10 mouse cellular contexts compared by ENCODE assay signal in genomic region chr17:57180363-57180762, GRCm38 (mm10). TPM values are rescaled to one million over a fixed set of nuclear protein-coding genes. Genes with fewer than 3 reads are reported as not detected.
DNase-seq lines count a peak whose midpoint lies in the region; ATAC-seq lines count a peak whose summit lies in the region.
"Had no signal": no experiment of that assay in that cellular context is flagged by ENCODE, and none has a peak within 500 bp of the region (broad histone marks: within the 10 kb centered on the region; RNA-seq: fewer than 3 reads in every experiment).

No protein-coding gene starts in this region.

- no peaks in the 10 kb centered on the region for H3K27me3 ChIP-seq in liver, embryonic 11.5 days (replicated peaks; ENCODE audit: control insufficient read depth, insufficient read depth, low read length)
- no peaks in the 10 kb centered on the region for H3K27me3 ChIP-seq in forebrain, embryonic 11.5 days (ENCODE audit: control insufficient read depth, insufficient read depth, low read length)

- DNase-seq in adrenal gland, adult 2 months, result peak; percentile 37
- DNase-seq in adrenal gland, postnatal 4 days (ENCODE audit: low spot score in 2 of 2), result no peak
- DNase-seq in liver, result peak; percentile 32
- DNase-seq in liver, embryonic 11.5 days (ENCODE audit: low spot score), result no peak
- peak; percentile 22 to 39 for DNase-seq in kidney, postnatal 4 days
- peak; percentile 70 for DNase-seq in thymus, postnatal 0 days (ENCODE audit: low spot score)
- DNase-seq in adipocyte (ENCODE audit: low spot score), result no peak
- DNase-seq in forebrain, embryonic 11.5 days (ENCODE audit: low spot score), result no peak

- H3K4me1 ChIP-seq in liver, embryonic 11.5 days (replicated peaks; ENCODE audit: control insufficient read depth, insufficient read depth, low read length), result no peaks in the 10 kb centered on the region
- no peaks in the 10 kb centered on the region for H3K4me1 ChIP-seq in forebrain, embryonic 11.5 days (replicated peaks; ENCODE audit: control insufficient read depth, insufficient read depth, low read length)

- H3K4me2 ChIP-seq in liver, embryonic 11.5 days, result no peak overlapping the region
- H3K4me2 ChIP-seq in forebrain, embryonic 11.5 days (ENCODE audit: low read depth, low read length, severe bottlenecking), result no peak overlapping the region

- no peaks in the 10 kb centered on the region for H3K9me3 ChIP-seq in liver, embryonic 11.5 days (ENCODE audit: control insufficient read depth, low read length)
- no peaks in the 10 kb centered on the region for H3K9me3 ChIP-seq in forebrain, embryonic 11.5 days (ENCODE audit: control insufficient read depth, low read length)

- no peak overlapping the region for H3K9ac ChIP-seq in liver, embryonic 11.5 days (ENCODE audit: low read depth, low read length)
- H3K9ac ChIP-seq in forebrain, embryonic 11.5 days (ENCODE audit: low read length), result no peak overlapping the region

- H3K36me3 ChIP-seq in liver, embryonic 11.5 days (ENCODE audit: control insufficient read depth, insufficient read depth, low read length), result no peaks in the 10 kb centered on the region
- H3K36me3 ChIP-seq in forebrain, embryonic 11.5 days (ENCODE audit: control insufficient read depth, insufficient read depth, low read length), result no peaks in the 10 kb centered on the region

- ATAC-seq in liver, embryonic 11.5 days (replicated peaks; ENCODE audit: low FRiP score), result no peak
- ATAC-seq in forebrain, embryonic 11.5 days (replicated peaks; ENCODE audit: low FRiP score), result no peak

- H3K4me3 ChIP-seq in liver, embryonic 11.5 days (ENCODE audit: low read depth, low read length), result no peak overlapping the region
- H3K4me3 ChIP-seq in forebrain, embryonic 11.5 days (ENCODE audit: low read depth, low read length), result no peak overlapping the region

- no peak overlapping the region for H3K27ac ChIP-seq in liver, embryonic 11.5 days (ENCODE audit: low read depth, low read length)
- no peak overlapping the region for H3K27ac ChIP-seq in forebrain, embryonic 11.5 days (ENCODE audit: low read depth, low read length)

- 32% methylated on average over 8 of the region's 8 CpGs for WGBS in liver, embryonic 11.5 days
- WGBS in forebrain, embryonic 11.5 days, result 39% methylated on average over 8 of the region's 8 CpGs

RNA-seq across cellular contexts. Expression of gene Tnfsf14, which starts 13.6 kb away (rescaled TPM):
- total RNA-seq in adrenal gland, adult 2 months (2021), result under 1 TPM in 1 of 2 experiments, not detected in 1; 0.21 TPM
- polyA plus RNA-seq in adrenal gland, adult 2 months (2012; rRNA removed), result 0.26 and 0.44 TPM in 2 replicates
- under 1 TPM in 1 of 2 experiments, not detected in 1; 0.28 TPM for total RNA-seq in adrenal gland, postnatal 4 days (2021)
- polyA plus RNA-seq in liver, embryonic 11.5 days (2014; fragmentation: Nextera tagmentation; extraction: Ambion mirVana), result 0.73 and 1.2 TPM in 2 replicates
- polyA plus RNA-seq in thymus, postnatal 0 days (2015; fragmentation: Nextera tagmentation; extraction: Ambion mirVana), result 3.4 and 4.7 TPM in 2 replicates
- polyA plus RNA-seq in forebrain, embryonic 11.5 days (2014; fragmentation: Nextera tagmentation; extraction: Ambion mirVana), result 0.13 and 0.19 TPM in 2 replicates
- polyA plus RNA-seq: C2C12 had no signal

RNA-seq across cellular contexts. Expression of gene Cd70, which starts 30.8 kb away (rescaled TPM):
- total RNA-seq in adrenal gland, adult 2 months (2021), result not detected
- not detected in 2 replicates for polyA plus RNA-seq in adrenal gland, adult 2 months (2012; rRNA removed)
- total RNA-seq in adrenal gland, postnatal 4 days (2021), result not detected
- not detected in 2 replicates for polyA plus RNA-seq in liver, embryonic 11.5 days (2014; fragmentation: Nextera tagmentation; extraction: Ambion mirVana)
- polyA plus RNA-seq in thymus, postnatal 0 days (2015; fragmentation: Nextera tagmentation; extraction: Ambion mirVana), result 1.7 and 1.9 TPM in 2 replicates
- polyA plus RNA-seq in forebrain, embryonic 11.5 days (2014; fragmentation: Nextera tagmentation; extraction: Ambion mirVana), result not detected in 2 replicates
- polyA plus RNA-seq: C2C12; gonadal fat pad, adult 2 months had no signal

RNA-seq across cellular contexts. Expression of gene C3, which starts 47.6 kb away (rescaled TPM):
- 1,000 to 10,000 TPM in 1 of 2 experiments, 100 to 1,000 TPM in 1; 382 to 3,178 TPM for total RNA-seq in adrenal gland, adult 2 months (2021)
- polyA plus RNA-seq in adrenal gland, adult 2 months (2012; rRNA removed), result 222 and 767 TPM in 2 replicates
- 100 to 1,000 TPM in 1 of 2 experiments, 10 to 100 TPM in 1; 60.7 to 452 TPM for total RNA-seq in adrenal gland, postnatal 4 days (2021)
- polyA plus RNA-seq in liver, embryonic 11.5 days (2014; fragmentation: Nextera tagmentation; extraction: Ambion mirVana), result 71.7 and 82.8 TPM in 2 replicates
- 5.0 and 5.4 TPM in 2 replicates for polyA plus RNA-seq in thymus, postnatal 0 days (2015; fragmentation: Nextera tagmentation; extraction: Ambion mirVana)
- polyA plus RNA-seq in forebrain, embryonic 11.5 days (2014; fragmentation: Nextera tagmentation; extraction: Ambion mirVana), result not detected in 2 replicates

Comparison
In these comparisons a context has a peak if more than half of its experiments do, and no peak if none do; other contexts are left out.
1. DNase-seq: peak in adrenal gland, adult 2 months (single experiment), liver (single experiment), kidney, postnatal 4 days (2 of 2) and thymus, postnatal 0 days (single experiment); none in adrenal gland, postnatal 4 days (0 of 2), liver, embryonic 11.5 days (single experiment), adipocyte (single experiment) and forebrain, embryonic 11.5 days (single experiment).
2. RNA of gene C3, which starts 47.6 kb away (polyA plus RNA-seq): 222 to 767 TPM in adrenal gland, adult 2 months and 71.7 to 82.8 TPM in liver, embryonic 11.5 days; 5.0 to 5.4 TPM in thymus, postnatal 0 days and not detected in forebrain, embryonic 11.5 days; every median in the first group is over 10 times any median in the second.